Mouse (Mus musculus): ENCODE results near the gene Mageb5. TPM values are rescaled to one million over a fixed set of nuclear protein-coding genes. Genes with fewer than 3 reads are reported as not detected.
"Not testable (repeated sequence)": the region's sequence is repeated elsewhere in the genome, so short reads cannot be mapped to it uniquely, and the experiment has no call there.

Gene Mageb5
- polyA plus RNA-seq (2012; rRNA removed): not detected in 2 replicates

DNA sequence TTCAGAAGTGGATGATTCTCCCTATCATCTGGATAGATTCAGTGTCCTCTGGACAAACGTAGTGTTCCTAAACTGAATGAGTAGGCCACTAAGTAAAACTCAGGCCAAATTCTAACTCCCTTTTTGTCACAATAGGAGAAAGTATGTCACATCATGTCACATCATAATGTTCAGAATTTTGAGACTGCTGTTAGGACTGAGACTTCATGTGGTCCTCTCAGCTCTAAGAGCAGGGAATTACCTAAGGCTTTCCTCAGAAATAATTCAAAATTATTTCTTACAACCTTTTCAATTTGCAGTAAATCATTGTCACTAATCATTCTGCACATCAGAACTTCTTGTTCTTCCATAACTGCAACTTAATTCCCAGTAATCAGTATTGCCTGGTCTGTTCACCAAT, at the start of gene Mageb5:
Gene Mageb5 (minus strand): TSS at position 101 of the 400 bp plus-strand sequence.
- not testable (repeated sequence) for DNase-seq (ENCODE audit: low read depth)

DNA sequence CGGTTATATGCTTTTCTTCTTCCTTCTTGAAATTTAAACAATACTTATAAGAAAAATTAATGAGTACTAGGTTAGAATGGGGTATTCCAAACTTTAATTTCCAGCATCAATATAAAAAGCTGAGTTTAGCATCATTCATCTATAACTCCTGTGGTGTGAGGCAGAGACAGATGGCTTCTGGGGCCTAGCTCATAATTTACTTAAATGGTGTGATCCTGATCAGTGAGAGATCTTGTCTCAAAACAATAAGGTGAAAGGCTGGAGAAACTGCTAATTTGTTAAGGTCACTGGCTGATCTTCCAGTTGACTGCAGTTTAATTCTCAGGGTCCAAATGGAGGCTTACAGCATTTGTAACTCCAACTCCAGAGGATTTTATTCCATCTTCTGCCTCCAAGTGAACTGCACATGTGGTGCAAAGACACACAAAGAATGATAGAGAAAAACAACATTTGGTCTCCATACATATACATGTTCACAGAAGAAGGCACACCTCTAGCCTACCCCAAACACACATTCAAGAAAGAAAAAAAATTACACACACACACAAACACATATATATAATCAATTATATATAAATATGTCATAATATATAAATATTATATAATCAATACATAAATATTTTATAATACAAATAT, 23.1 kb downstream of the Mageb5 start:
- DNase-seq (ENCODE audit: low read depth): not testable (repeated sequence)

Other genes with a start within 250 kb of the Mageb5 start
- gene 1700084M14Rik, start 207.1 kb downstream of the Mageb5 start, polyA plus RNA-seq (2012; rRNA removed): not detected in 2 replicates
- not detected in 2 replicates for gene Gm14781, start 150.8 kb downstream of the Mageb5 start, polyA plus RNA-seq (2012; rRNA removed)
- not detected in 2 replicates for gene Mageb1, start 233.3 kb upstream of the Mageb5 start, polyA plus RNA-seq (2012; rRNA removed)